Mouse (Mus musculus) telencephalon, adult 2 months (tissue): ENCODE data around the gene Scgb2b15.
"Not testable (repeated sequence)": the region's sequence is repeated elsewhere in the genome, so short reads cannot be mapped to it uniquely, and the experiment has no call there.

ENCODE experiments used
- DNase-seq: peaks from one replicate; pipeline ENCODE4 v3.0.0-alpha.2; 2011; ENCODE audit warnings: low read depth, low spot score

Gene Scgb2b15

DNA sequence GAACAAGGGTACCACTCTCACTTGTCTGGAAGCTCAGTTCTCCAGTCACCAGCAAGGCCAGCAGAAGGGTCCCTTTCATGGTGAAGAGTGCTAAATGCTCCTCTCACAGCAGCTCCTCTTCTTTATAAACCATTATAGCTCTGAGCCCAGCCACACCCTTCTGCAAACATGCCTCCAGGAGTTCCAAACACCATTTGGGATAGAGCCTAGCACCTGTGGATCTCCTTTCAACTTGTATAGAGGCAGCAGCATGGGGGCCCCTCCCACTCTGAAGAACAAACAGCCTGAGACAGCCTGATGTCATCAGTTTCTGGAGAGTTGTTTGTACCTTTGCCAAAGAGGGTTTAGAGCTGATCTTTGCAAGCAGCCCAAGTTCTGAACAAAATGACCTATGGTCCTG, at the start of gene Scgb2b15:
Scgb2b15 (minus strand) TSS at position 101 of the 400 bp plus-strand sequence.
- DNase-seq = not testable (repeated sequence)

DNA sequence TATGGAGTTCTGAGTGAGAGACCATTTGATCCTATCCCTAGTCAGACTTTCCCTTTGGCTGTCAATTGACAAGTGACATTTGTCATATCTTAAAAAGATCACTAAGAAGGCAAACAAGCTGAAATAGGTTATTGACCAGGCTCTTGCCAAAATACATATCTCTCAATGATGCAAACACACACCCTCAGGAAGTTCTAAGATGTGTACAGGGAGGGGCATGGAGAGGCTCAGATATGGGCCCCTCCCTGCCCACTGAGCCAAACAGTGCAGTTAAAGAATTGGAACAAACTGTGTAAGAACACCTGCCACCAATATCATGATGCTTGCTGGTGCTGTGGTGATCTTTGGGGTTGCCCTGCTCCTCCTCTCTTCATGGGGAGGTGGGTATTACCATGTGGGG, 6.8 kb upstream of the Scgb2b15 start, which contains the start of gene Scgb1b15:
Scgb1b15 (plus strand) TSS at position 301 of the 400 bp plus-strand sequence.
- not testable (repeated sequence) for DNase-seq
